Mouse (Mus musculus) embryonic facial prominence, embryonic 11.5 days (tissue): ENCODE results near the gene Fkbp15. TPM values are rescaled to one million over a fixed set of nuclear protein-coding genes. Genes with fewer than 3 reads are reported as not detected.

ENCODE experiments used
- ATAC-seq: fragments of 200-750 bp; cut with Nextera tagmentation; replicated peaks from 2 replicates; pipeline ENCODE4 v1.8.0; 2017; ENCODE audit warnings: low read depth; ENCODE audit not compliant: insufficient number of reproducible peaks, low FRiP score, low TSS enrichment
- DNase-seq: peaks from one replicate; pipeline ENCODE4 v3.0.0-alpha.2; 2015; ENCODE audit warnings: low spot score
- H3K27ac ChIP-seq: fragments of 300-500 bp; sonication (generic); replicated peaks from 2 replicates; pipeline ENCODE4 v1.5.1; 2014; ENCODE audit warnings: mild to moderate bottlenecking, low read depth, low read length, control low read depth
- H3K27me3 ChIP-seq: fragments of 300-500 bp; sonication (generic); 2 replicates; pipeline ENCODE4 v1.6.1; 2014; ENCODE audit warnings: mild to moderate bottlenecking, low read length, moderate library complexity, mixed read lengths; ENCODE audit not compliant: control insufficient read depth, insufficient read depth
- H3K36me3 ChIP-seq: fragments of 300-500 bp; sonication (generic); replicated peaks from 2 replicates; pipeline ENCODE4 v1.6.1; 2014; ENCODE audit warnings: low read depth, mild to moderate bottlenecking, low read length, moderate library complexity, mixed read lengths; ENCODE audit not compliant: control insufficient read depth, insufficient read depth
- H3K4me1 ChIP-seq: fragments of 300-500 bp; sonication (generic); 2 replicates; pipeline ENCODE4 v1.6.1; 2014; ENCODE audit warnings: low read length, mixed read lengths; ENCODE audit not compliant: control insufficient read depth, insufficient read depth
- H3K4me2 ChIP-seq: fragments of 300-500 bp; sonication (generic); 2 replicates; pipeline ENCODE4 v1.6.1; 2014; ENCODE audit warnings: low read depth, mild to moderate bottlenecking, control low read depth, low read length, moderate library complexity
- H3K4me3 ChIP-seq: fragments of 300-500 bp; sonication (generic); 2 replicates; pipeline ENCODE4 v1.5.1; 2014; ENCODE audit warnings: low read depth, low read length, control low read depth
- H3K9ac ChIP-seq: fragments of 300-500 bp; sonication (generic); replicated peaks from 2 replicates; pipeline ENCODE4 v1.6.1; 2014; ENCODE audit warnings: mild to moderate bottlenecking, control low read depth, low read length
- H3K9me3 ChIP-seq: fragments of 300-500 bp; sonication (generic); replicated peaks from 2 replicates; pipeline ENCODE4 v1.6.1; 2016; ENCODE audit warnings: mild to moderate bottlenecking, low read length, inconsistent platforms, mixed read lengths; ENCODE audit not compliant: control insufficient read depth
- WGBS: fragments of 180-500 bp; shearing (Covaris S2); extraction: QIAGEN DNeasy Blood & Tissue Kit; methylation state at CpG from one replicate; pipeline ENCODE4 v1.1.7; 2014; 5-methylcytosine and 5-hydroxymethylcytosine counted together
- polyA plus RNA-seq: library from polyadenylated mRNA; unstranded; fragments of >200 nt; fragmentation: Nextera tagmentation; extraction: Ambion mirVana; gene quantifications from 2 replicates; pipeline ENCODE4 v1.2.1, GENCODE M21; 2014

Gene Fkbp15
- polyA plus RNA-seq, result 16.3 and 18.4 TPM in 2 replicates

GRCm38 (mm10) chr4:62360088-62360804 lies at the start of gene Fkbp15, which contains the start of gene Slc31a1:
Gene Fkbp15 (minus strand): TSS chr4:62360548.
Gene Slc31a1 (plus strand): TSS chr4:62360727.
- H3K4me3 ChIP-seq, result peak within 1 kb of the TSS; percentile 74
- ATAC-seq, result peak; percentile 100
- H3K4me1 ChIP-seq, result no peaks in the 10 kb centered on the region
- peak within 1 kb of the TSS; percentile 69 for H3K4me2 ChIP-seq
- H3K27ac ChIP-seq, result peak within 1 kb of the TSS; percentile 15; the same call in 1 of the 2 replicates
- no peaks in the 10 kb centered on the region for H3K36me3 ChIP-seq
- 0% methylated on average over 51 of the region's 51 CpGs for WGBS
- H3K9me3 ChIP-seq, result no peaks in the 10 kb centered on the region
- H3K27me3 ChIP-seq, result no peaks in the 10 kb centered on the region
- H3K9ac ChIP-seq, result peak within 1 kb of the TSS; percentile 71
- peak; percentile 98 for DNase-seq

GRCm38 (mm10) chr4:62409615-62410014 lies 49.3 kb upstream of the Fkbp15 start:
- Histone ChIP-seq H3K27ac (no peak overlapping the region), H3K4me2 (peak overlapping the region; percentile 74), H3K36me3 (no peaks in the 10 kb centered on the region; the same call in none of the 2 replicates), H3K4me1 (no peaks in the 10 kb centered on the region; the same call in 1 of the 2 replicates), H3K27me3 (no peaks in the 10 kb centered on the region), H3K9me3 (no peaks in the 10 kb centered on the region), H3K4me3 (peak overlapping the region; percentile 70), H3K9ac (peak overlapping the region; percentile 84)
- no peak for ATAC-seq
- 43% methylated on average over 6 of the region's 6 CpGs for WGBS
- no peak for DNase-seq

GRCm38 (mm10) chr4:62408601-62409282 lies 48.4 kb upstream of the Fkbp15 start, which contains the start of the genes Cdc26 and Prpf4:
Gene Cdc26 (minus strand): TSS chr4:62408642.
Gene Prpf4 (plus strand): TSS chr4:62408797.
- Histone ChIP-seq H3K36me3 (no peaks in the 10 kb centered on the region; the same call in none of the 2 replicates), H3K4me1 (no peaks in the 10 kb centered on the region; the same call in 1 of the 2 replicates), H3K9ac (peak within 1 kb of the TSS; percentile 84), H3K4me3 (peak within 1 kb of the TSS; percentile 70), H3K4me2 (peak within 1 kb of the TSS; percentile 74), H3K27me3 (no peaks in the 10 kb centered on the region), H3K27ac (peak within 1 kb of the TSS; percentile 63), H3K9me3 (no peaks in the 10 kb centered on the region)
- ATAC-seq, result peak; percentile 98
- peak; percentile 100 for DNase-seq
- WGBS, result under 1% methylated on average over 39 of the region's 39 CpGs

- WGBS, result under 1% methylated on average over 35 of the region's 35 CpGs
- Histone ChIP-seq H3K36me3 (no peaks in the 10 kb centered on the region; the same call in 1 of the 2 replicates), H3K4me2 (peak overlapping the region; percentile 32), H3K4me3 (peak overlapping the region; percentile 70), H3K27me3 (no peaks in the 10 kb centered on the region), H3K4me1 (no peaks in the 10 kb centered on the region; the same call in 1 of the 2 replicates), H3K27ac (peak overlapping the region; percentile 52), H3K9me3 (no peaks in the 10 kb centered on the region), H3K9ac (peak overlapping the region; percentile 84)
- DNase-seq (peak; percentile 87), ATAC-seq (no peak; the same call in 1 of the 2 replicates)
Measured at GRCm38 (mm10) chr4:62407730-62408582, 47.6 kb upstream of the Fkbp15 start.

- no peak for DNase-seq
- ATAC-seq, result no peak
- H3K9me3 ChIP-seq, result no peaks in the 10 kb centered on the region
- 85% methylated on average over 4 of the region's 4 CpGs for WGBS
- peaks cover 8% of the 10 kb centered on the region for H3K36me3 ChIP-seq
- H3K9ac ChIP-seq, result no peak overlapping the region
- H3K4me1 ChIP-seq, result no peaks in the 10 kb centered on the region; the same call in 1 of the 2 replicates
- H3K4me3 ChIP-seq, result no peak overlapping the region
- no peak overlapping the region for H3K27ac ChIP-seq
- no peaks in the 10 kb centered on the region for H3K27me3 ChIP-seq
- no peak overlapping the region for H3K4me2 ChIP-seq
Measured at GRCm38 (mm10) chr4:62406133-62406532, 45.8 kb upstream of the Fkbp15 start.

- no peak overlapping the region for H3K4me3 ChIP-seq
- no peak overlapping the region for H3K4me2 ChIP-seq
- DNase-seq, result no peak
- H3K4me1 ChIP-seq, result no peaks in the 10 kb centered on the region
- no peak for ATAC-seq
- H3K27me3 ChIP-seq, result no peaks in the 10 kb centered on the region
- H3K27ac ChIP-seq, result no peak overlapping the region
- H3K9me3 ChIP-seq, result no peaks in the 10 kb centered on the region
- H3K9ac ChIP-seq, result no peak overlapping the region
- WGBS, result 92% methylated on average over 3 of the region's 3 CpGs
- peaks cover 16% of the 10 kb centered on the region for H3K36me3 ChIP-seq
Measured at GRCm38 (mm10) chr4:62398956-62399355, 38.6 kb upstream of the Fkbp15 start.

- H3K9me3 ChIP-seq, result no peaks in the 10 kb centered on the region
- no peak overlapping the region for H3K9ac ChIP-seq
- ATAC-seq (no peak), DNase-seq (no peak)
- H3K4me2 ChIP-seq, result no peak overlapping the region
- H3K27me3 ChIP-seq, result no peaks in the 10 kb centered on the region
- no peak overlapping the region for H3K27ac ChIP-seq
- H3K36me3 ChIP-seq, result peaks cover 15% of the 10 kb centered on the region
- 88% methylated on average over 4 of the region's 4 CpGs for WGBS
- H3K4me1 ChIP-seq, result no peaks in the 10 kb centered on the region
- H3K4me3 ChIP-seq, result no peak overlapping the region
Measured at GRCm38 (mm10) chr4:62397616-62398365, 37.4 kb upstream of the Fkbp15 start.
